Mouse (Mus musculus): ENCODE data around the gene Plcb4. TPM values are rescaled to one million over a fixed set of nuclear protein-coding genes. Genes with fewer than 3 reads are reported as not detected.

Gene Plcb4
- total RNA-seq, 1 experiment, result 24.0 TPM

- no peaks in the 10 kb centered on the region for H3K9me3 ChIP-seq (ENCODE audit: control insufficient read depth, insufficient read depth, low read depth, low read length)
- in situ Hi-C loops (cut with MboI; ENCODE audit: low sequenced_read_pairs in 2 of 2, unreplicated experiment in 2 of 2), result no loop called here
- TF ChIP-seq HCFC1 (IDR thresholded peaks at IDR 0.05; ENCODE audit: borderline replicate concordance, insufficient read depth, low read length) (no peak), CHD2 (IDR thresholded peaks at IDR 0.05; ENCODE audit: low read depth, low read length) (no peak), ZC3H11A (IDR thresholded peaks at IDR 0.05; ENCODE audit: borderline replicate concordance, low read depth, low read length) (no peak), MAFK (IDR thresholded peaks at IDR 0.05; ENCODE audit: insufficient read depth, low read depth, low read length) (no peak), ZNF384 (IDR thresholded peaks at IDR 0.05; ENCODE audit: low read depth, low read length) (no peak)
- H3K4me1 ChIP-seq (ENCODE audit: control insufficient read depth in 2 of 2, insufficient read depth in 2 of 2, low read length in 2 of 2, poor library complexity in 1 of 2), result no peaks in the 10 kb centered on the region
- H3K36me3 ChIP-seq (ENCODE audit: control insufficient read depth, insufficient read depth, low read length, poor library complexity, severe bottlenecking), result no peaks in the 10 kb centered on the region
- no peak for DNase-seq (ENCODE audit: low read depth, low spot score)
- no peak overlapping the region for H3K4me3 ChIP-seq (ENCODE audit: insufficient read depth in 1 of 2, low read depth in 1 of 2, low read length in 2 of 2, poor library complexity in 1 of 2, severe bottlenecking in 1 of 2)
- H3K9ac ChIP-seq (ENCODE audit: insufficient read depth, low read depth, low read length, poor library complexity, severe bottlenecking), result no peak overlapping the region
- no peak overlapping the region for H3K27ac ChIP-seq (ENCODE audit: insufficient read depth, low read depth, low read length, poor library complexity, severe bottlenecking)
These were observed 246.0 kb downstream of the Plcb4 start for GRCm38 (mm10) chr2:135904791-135905190.

DNA sequence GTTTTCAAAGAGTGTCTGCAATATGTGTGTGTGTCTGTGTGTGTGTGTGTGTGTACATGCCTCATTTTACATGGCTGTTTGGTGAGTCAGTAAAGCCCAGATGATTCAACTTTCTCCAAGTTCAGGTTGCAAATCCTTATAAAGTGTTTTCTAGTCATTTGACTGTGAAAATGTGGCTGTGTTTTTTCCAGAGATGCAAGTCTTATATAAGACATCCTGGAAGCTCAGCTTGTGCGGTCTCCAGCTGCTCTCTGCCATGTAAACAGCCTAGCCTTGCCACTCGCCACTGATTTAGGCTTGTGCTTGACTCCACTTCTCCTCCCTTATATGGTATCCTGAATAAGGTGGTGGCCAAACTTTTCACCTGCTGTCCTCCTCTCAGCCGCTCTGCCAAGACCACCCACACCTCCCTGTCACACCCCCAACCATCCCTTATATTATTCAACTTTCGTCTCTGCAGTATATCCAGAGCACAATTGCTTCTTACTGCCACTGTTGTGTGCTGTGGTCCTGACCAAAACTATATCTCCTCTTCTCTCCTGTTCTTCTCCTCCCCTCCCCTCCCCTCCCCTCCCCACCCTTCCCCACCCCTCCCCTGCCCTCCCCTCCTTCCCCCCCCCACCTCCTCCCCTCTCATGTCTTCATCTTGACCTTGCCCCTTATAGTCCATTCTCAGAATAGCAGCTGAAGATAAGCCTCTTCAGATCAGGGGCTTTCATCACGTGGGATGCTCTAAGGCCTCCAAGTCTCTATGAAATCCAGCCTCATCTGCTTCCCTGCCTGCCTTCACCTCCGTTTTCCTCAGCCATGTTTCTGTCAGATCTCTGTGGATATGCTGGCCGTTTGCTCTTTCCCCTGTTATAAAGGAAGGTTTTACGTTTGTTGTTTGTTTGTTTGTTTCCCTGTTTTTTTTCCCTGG lies 255.8 kb downstream of the Plcb4 start:
- no peak overlapping the region for H3K27ac ChIP-seq (ENCODE audit: insufficient read depth, low read depth, low read length, poor library complexity, severe bottlenecking)
- no peak for TF ChIP-seq MAFK (IDR thresholded peaks at IDR 0.05; ENCODE audit: insufficient read depth, low read depth, low read length)
- no peaks in the 10 kb centered on the region for H3K36me3 ChIP-seq (ENCODE audit: control insufficient read depth, insufficient read depth, low read length, poor library complexity, severe bottlenecking)
- H3K9ac ChIP-seq (ENCODE audit: insufficient read depth, low read depth, low read length, poor library complexity, severe bottlenecking), result no peak overlapping the region
- no peak for DNase-seq (ENCODE audit: low read depth, low spot score)
- in situ Hi-C loops (cut with MboI; ENCODE audit: low sequenced_read_pairs in 2 of 2, unreplicated experiment in 2 of 2), result no loop called here
- no peak overlapping the region for H3K4me3 ChIP-seq (ENCODE audit: insufficient read depth in 1 of 2, low read depth in 1 of 2, low read length in 2 of 2, poor library complexity in 1 of 2, severe bottlenecking in 1 of 2)
- H3K4me1 ChIP-seq (ENCODE audit: control insufficient read depth in 2 of 2, insufficient read depth in 2 of 2, low read length in 2 of 2, poor library complexity in 1 of 2), result no peaks in the 10 kb centered on the region
- H3K9me3 ChIP-seq (ENCODE audit: control insufficient read depth, insufficient read depth, low read depth, low read length), result no peaks in the 10 kb centered on the region

DNA sequence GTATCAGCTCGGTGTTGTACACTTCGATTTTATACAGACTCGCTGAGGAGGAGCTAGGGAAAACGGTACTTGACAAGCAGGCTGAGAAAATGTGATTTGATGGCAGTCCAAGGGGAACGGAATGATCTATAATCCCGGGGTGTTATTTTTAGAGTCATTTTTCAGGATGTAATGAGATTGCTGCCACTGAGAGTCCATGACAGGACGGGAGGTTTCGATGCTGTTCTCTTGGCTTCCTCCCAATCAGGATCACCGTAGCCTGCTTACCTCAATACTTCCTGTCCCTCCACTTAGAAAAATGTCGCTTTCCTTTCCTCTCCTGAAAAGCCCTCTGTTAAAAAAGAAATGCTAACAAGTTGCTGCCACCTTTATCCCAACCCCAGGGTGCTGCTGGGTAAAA lies 257.1 kb downstream of the Plcb4 start:
- in situ Hi-C loops (cut with MboI; ENCODE audit: low sequenced_read_pairs in 2 of 2, unreplicated experiment in 2 of 2), result no loop called here
- H3K4me1 ChIP-seq (ENCODE audit: control insufficient read depth in 2 of 2, insufficient read depth in 2 of 2, low read length in 2 of 2, poor library complexity in 1 of 2), result no peaks in the 10 kb centered on the region
- no peak overlapping the region for H3K9ac ChIP-seq (ENCODE audit: insufficient read depth, low read depth, low read length, poor library complexity, severe bottlenecking)
- H3K36me3 ChIP-seq (ENCODE audit: control insufficient read depth, insufficient read depth, low read length, poor library complexity, severe bottlenecking), result no peaks in the 10 kb centered on the region
- H3K27ac ChIP-seq (ENCODE audit: insufficient read depth, low read depth, low read length, poor library complexity, severe bottlenecking), result no peak overlapping the region
- no peak overlapping the region for H3K4me3 ChIP-seq (ENCODE audit: insufficient read depth in 1 of 2, low read depth in 1 of 2, low read length in 2 of 2, poor library complexity in 1 of 2, severe bottlenecking in 1 of 2)
- no peaks in the 10 kb centered on the region for H3K9me3 ChIP-seq (ENCODE audit: control insufficient read depth, insufficient read depth, low read depth, low read length)
- no peak for DNase-seq (ENCODE audit: low read depth, low spot score)
- TF ChIP-seq MAFK (IDR thresholded peaks at IDR 0.05; ENCODE audit: insufficient read depth, low read depth, low read length), result no peak
- TF ChIP-seq HCFC1 (IDR thresholded peaks at IDR 0.05; ENCODE audit: borderline replicate concordance, insufficient read depth, low read length), result no peak
- TF ChIP-seq ZC3H11A (IDR thresholded peaks at IDR 0.05; ENCODE audit: borderline replicate concordance, low read depth, low read length), result no peak
- no peak for TF ChIP-seq CHD2 (IDR thresholded peaks at IDR 0.05; ENCODE audit: low read depth, low read length)

DNA sequence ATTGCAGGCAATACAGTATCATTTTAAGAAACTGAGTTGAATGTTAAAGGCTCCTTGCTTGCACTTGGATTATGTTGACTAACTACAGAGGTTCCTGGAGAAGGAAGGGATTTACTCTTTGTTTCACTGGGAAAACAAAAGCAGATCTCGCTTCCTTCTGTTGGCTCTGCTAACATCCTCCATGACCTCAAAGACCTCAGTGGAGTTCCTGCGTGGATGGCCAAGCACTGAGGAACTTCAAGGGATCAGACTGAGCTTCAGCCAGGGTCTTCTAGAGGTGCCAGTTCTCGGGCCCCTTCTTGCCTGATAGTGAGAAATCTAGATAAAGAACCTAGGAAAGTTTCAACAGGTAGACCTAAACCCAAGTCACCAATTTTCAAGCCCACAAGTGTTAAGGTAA lies 258.2 kb downstream of the Plcb4 start:
- in situ Hi-C loops (cut with MboI; ENCODE audit: low sequenced_read_pairs in 2 of 2, unreplicated experiment in 2 of 2), result no loop called here
- Histone ChIP-seq H3K9me3 (ENCODE audit: control insufficient read depth, insufficient read depth, low read depth, low read length) (no peaks in the 10 kb centered on the region), H3K4me1 (ENCODE audit: control insufficient read depth in 2 of 2, insufficient read depth in 2 of 2, low read length in 2 of 2, poor library complexity in 1 of 2) (no peaks in the 10 kb centered on the region), H3K4me3 (ENCODE audit: insufficient read depth in 1 of 2, low read depth in 1 of 2, low read length in 2 of 2, poor library complexity in 1 of 2, severe bottlenecking in 1 of 2) (no peak overlapping the region), H3K9ac (ENCODE audit: insufficient read depth, low read depth, low read length, poor library complexity, severe bottlenecking) (no peak overlapping the region), H3K27ac (ENCODE audit: insufficient read depth, low read depth, low read length, poor library complexity, severe bottlenecking) (no peak overlapping the region), H3K36me3 (ENCODE audit: control insufficient read depth, insufficient read depth, low read length, poor library complexity, severe bottlenecking) (no peaks in the 10 kb centered on the region)
- no peak for DNase-seq (ENCODE audit: low read depth, low spot score)
- TF ChIP-seq ZC3H11A (IDR thresholded peaks at IDR 0.05; ENCODE audit: borderline replicate concordance, low read depth, low read length) (no peak), ZNF384 (IDR thresholded peaks at IDR 0.05; ENCODE audit: low read depth, low read length) (no peak), CHD2 (IDR thresholded peaks at IDR 0.05; ENCODE audit: low read depth, low read length) (no peak), HCFC1 (IDR thresholded peaks at IDR 0.05; ENCODE audit: borderline replicate concordance, insufficient read depth, low read length) (no peak), MAFK (IDR thresholded peaks at IDR 0.05; ENCODE audit: insufficient read depth, low read depth, low read length) (no peak)

DNA sequence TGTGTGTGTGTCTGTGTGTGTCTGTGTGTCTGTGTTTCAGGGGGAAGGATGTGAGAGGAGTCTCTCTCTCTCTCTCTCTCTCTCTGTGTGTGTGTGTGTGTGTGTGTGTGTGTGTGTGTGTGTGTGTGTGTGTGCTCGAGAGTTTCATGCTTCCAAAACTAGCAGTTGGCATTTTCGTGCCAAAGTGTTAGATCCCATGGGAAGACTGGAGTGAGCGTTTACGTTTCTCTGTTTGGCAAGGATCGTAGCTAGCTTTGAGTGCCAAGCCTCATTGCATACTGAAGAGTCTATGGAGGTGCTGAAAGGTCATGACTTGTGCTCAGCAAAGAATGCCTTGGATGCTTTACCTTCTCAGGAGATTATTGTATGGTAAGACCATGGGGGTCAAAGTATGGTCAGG lies 259.3 kb downstream of the Plcb4 start:
- Histone ChIP-seq H3K4me1 (ENCODE audit: control insufficient read depth in 2 of 2, insufficient read depth in 2 of 2, low read length in 2 of 2, poor library complexity in 1 of 2) (no peaks in the 10 kb centered on the region), H3K9ac (ENCODE audit: insufficient read depth, low read depth, low read length, poor library complexity, severe bottlenecking) (no peak overlapping the region), H3K36me3 (ENCODE audit: control insufficient read depth, insufficient read depth, low read length, poor library complexity, severe bottlenecking) (no peaks in the 10 kb centered on the region), H3K4me3 (ENCODE audit: insufficient read depth in 1 of 2, low read depth in 1 of 2, low read length in 2 of 2, poor library complexity in 1 of 2, severe bottlenecking in 1 of 2) (no peak overlapping the region), H3K27ac (ENCODE audit: insufficient read depth, low read depth, low read length, poor library complexity, severe bottlenecking) (no peak overlapping the region), H3K9me3 (ENCODE audit: control insufficient read depth, insufficient read depth, low read depth, low read length) (no peaks in the 10 kb centered on the region)
- no peak for DNase-seq (ENCODE audit: low read depth, low spot score)
- TF ChIP-seq MAFK (IDR thresholded peaks at IDR 0.05; ENCODE audit: insufficient read depth, low read depth, low read length) (no peak), ZNF384 (IDR thresholded peaks at IDR 0.05; ENCODE audit: low read depth, low read length) (no peak), HCFC1 (IDR thresholded peaks at IDR 0.05; ENCODE audit: borderline replicate concordance, insufficient read depth, low read length) (no peak), CHD2 (IDR thresholded peaks at IDR 0.05; ENCODE audit: low read depth, low read length) (no peak), ZC3H11A (IDR thresholded peaks at IDR 0.05; ENCODE audit: borderline replicate concordance, low read depth, low read length) (no peak)
- in situ Hi-C loops (cut with MboI; ENCODE audit: low sequenced_read_pairs in 2 of 2, unreplicated experiment in 2 of 2), result no loop called here
